Mouse (Mus musculus) embryonic facial prominence, embryonic 14.5 days (tissue): Measurements from ENCODE around the gene Gm20388. TPM values are rescaled to one million over a fixed set of nuclear protein-coding genes. Genes with fewer than 3 reads are reported as not detected.

ENCODE experiments used
- ATAC-seq: fragments of 200-750 bp; cut with Nextera tagmentation; 2 replicates; pipeline ENCODE4 v1.8.0; 2017; ENCODE audit warnings: low read depth, moderate number of reproducible peaks, moderate TSS enrichment
- DNase-seq: peaks from one replicate; pipeline ENCODE4 v3.0.0-alpha.2; 2015; ENCODE audit warnings: low spot score
- H3K27ac ChIP-seq: fragments of 300-500 bp; sonication (generic); replicated peaks from 2 replicates; pipeline ENCODE4 v1.5.1; 2014; ENCODE audit warnings: low read depth, mild to moderate bottlenecking, low read length, moderate library complexity
- H3K27me3 ChIP-seq: fragments of 300-500 bp; sonication (generic); replicated peaks from 2 replicates; pipeline ENCODE4 v1.6.1; 2014; ENCODE audit warnings: low read length; ENCODE audit not compliant: control insufficient read depth, insufficient read depth
- H3K36me3 ChIP-seq: fragments of 300-500 bp; sonication (generic); 2 replicates; pipeline ENCODE4 v1.6.1; 2014; ENCODE audit warnings: low read length, mixed read lengths; ENCODE audit not compliant: control insufficient read depth, insufficient read depth
- H3K4me1 ChIP-seq: fragments of 300-500 bp; sonication (generic); 2 replicates; pipeline ENCODE4 v1.6.1; 2014; ENCODE audit warnings: antibody characterized with exemption, low read length; ENCODE audit not compliant: control insufficient read depth, insufficient read depth
- H3K4me2 ChIP-seq: fragments of 300-500 bp; sonication (generic); 2 replicates; pipeline ENCODE4 v1.6.1; 2014; ENCODE audit warnings: low read depth, mild to moderate bottlenecking, low read length, moderate library complexity, mixed read lengths
- H3K4me3 ChIP-seq: fragments of 300-500 bp; sonication (generic); 2 replicates; pipeline ENCODE4 v1.5.1; 2014; ENCODE audit warnings: low read depth, mild to moderate bottlenecking, low read length
- H3K9ac ChIP-seq: fragments of 300-500 bp; sonication (generic); 2 replicates; pipeline ENCODE4 v1.6.1; 2014; ENCODE audit warnings: low read depth, mild to moderate bottlenecking, low read length, moderate library complexity, mixed read lengths
- H3K9me3 ChIP-seq: fragments of 300-500 bp; sonication (generic); 2 replicates; pipeline ENCODE4 v1.6.1; 2016; ENCODE audit warnings: low read length; ENCODE audit not compliant: control insufficient read depth
- WGBS: fragments of 180-500 bp; shearing (Covaris S2); extraction: QIAGEN DNeasy Blood & Tissue Kit; methylation state at CpG from one replicate; pipeline ENCODE4 v1.1.7; 2014; 5-methylcytosine and 5-hydroxymethylcytosine counted together
- polyA plus RNA-seq: library from polyadenylated mRNA; unstranded; fragments of >200 nt; fragmentation: Nextera tagmentation; extraction: Ambion mirVana; gene quantifications from 2 replicates; pipeline ENCODE4 v1.2.1, GENCODE M21; 2014

Gene Gm20388
- polyA plus RNA-seq, 1 experiment from 2014 or later, result not detected

GRCm38 (mm10) chr8:123768492-123769356 lies 3858.1 kb downstream of the Gm20388 start:
- WGBS, result 67% methylated on average over 16 of the region's 16 CpGs
- Histone ChIP-seq H3K4me2 (no peak overlapping the region), H3K36me3 (no peaks in the 10 kb centered on the region), H3K27me3 (no peaks in the 10 kb centered on the region), H3K9me3 (no peaks in the 10 kb centered on the region), H3K9ac (no peak overlapping the region), H3K27ac (no peak overlapping the region), H3K4me3 (no peak overlapping the region), H3K4me1 (peaks cover 8% of the 10 kb centered on the region; the same call in 1 of the 2 replicates)
- ATAC-seq (peak; percentile 27; the same call in 1 of the 2 replicates), DNase-seq (peak; percentile 65)

GRCm38 (mm10) chr8:123773468-123773867 lies 3862.8 kb downstream of the Gm20388 start:
- Histone ChIP-seq H3K9me3 (no peaks in the 10 kb centered on the region), H3K4me2 (no peak overlapping the region), H3K4me3 (no peak overlapping the region), H3K36me3 (no peaks in the 10 kb centered on the region), H3K27me3 (no peaks in the 10 kb centered on the region), H3K9ac (no peak overlapping the region; the same call in 1 of the 2 replicates), H3K4me1 (no peaks in the 10 kb centered on the region; the same call in 1 of the 2 replicates), H3K27ac (no peak overlapping the region)
- no peak for DNase-seq
- WGBS, result 34% methylated on average over 12 of the region's 12 CpGs
- ATAC-seq, result peak; percentile 9; the same call in 1 of the 2 replicates

- Histone ChIP-seq H3K4me1 (no peaks in the 10 kb centered on the region; the same call in 1 of the 2 replicates), H3K4me2 (no peak overlapping the region), H3K27ac (no peak overlapping the region), H3K27me3 (no peaks in the 10 kb centered on the region), H3K4me3 (no peak overlapping the region), H3K9me3 (no peaks in the 10 kb centered on the region), H3K9ac (no peak overlapping the region), H3K36me3 (no peaks in the 10 kb centered on the region)
- DNase-seq (no peak), ATAC-seq (no peak)
- WGBS, result 95% methylated on average over 1 of the region's 1 CpGs
These were observed 3863.8 kb downstream of the Gm20388 start for GRCm38 (mm10) chr8:123774491-123774890.

- H3K27me3 ChIP-seq, result no peaks in the 10 kb centered on the region
- 57% methylated on average over 7 of the region's 7 CpGs for WGBS
- H3K4me1 ChIP-seq, result no peaks in the 10 kb centered on the region; the same call in 1 of the 2 replicates
- DNase-seq (no peak), ATAC-seq (no peak)
- no peak overlapping the region for H3K27ac ChIP-seq
- no peaks in the 10 kb centered on the region for H3K9me3 ChIP-seq
- H3K36me3 ChIP-seq, result no peaks in the 10 kb centered on the region
- no peak overlapping the region for H3K4me2 ChIP-seq
- no peak overlapping the region for H3K4me3 ChIP-seq
- H3K9ac ChIP-seq, result no peak overlapping the region
These were observed 3866.7 kb downstream of the Gm20388 start for GRCm38 (mm10) chr8:123777319-123777718.

- no peak overlapping the region for H3K4me2 ChIP-seq
- H3K27ac ChIP-seq, result no peak overlapping the region
- no peak overlapping the region for H3K9ac ChIP-seq
- no peaks in the 10 kb centered on the region for H3K27me3 ChIP-seq
- WGBS, result 23% methylated on average over 3 of the region's 3 CpGs
- H3K36me3 ChIP-seq, result no peaks in the 10 kb centered on the region
- H3K9me3 ChIP-seq, result no peaks in the 10 kb centered on the region
- ATAC-seq (no peak), DNase-seq (no peak)
- H3K4me3 ChIP-seq, result no peak overlapping the region
- no peaks in the 10 kb centered on the region for H3K4me1 ChIP-seq
These were observed 3869.8 kb downstream of the Gm20388 start for GRCm38 (mm10) chr8:123780471-123780870.

- DNase-seq (no peak), ATAC-seq (no peak)
- H3K36me3 ChIP-seq, result no peaks in the 10 kb centered on the region
- H3K27ac ChIP-seq, result no peak overlapping the region
- no peaks in the 10 kb centered on the region for H3K27me3 ChIP-seq
- 63% methylated on average over 8 of the region's 8 CpGs for WGBS
- no peaks in the 10 kb centered on the region for H3K4me1 ChIP-seq
- no peak overlapping the region for H3K4me2 ChIP-seq
- H3K4me3 ChIP-seq, result no peak overlapping the region
- no peak overlapping the region for H3K9ac ChIP-seq
- H3K9me3 ChIP-seq, result no peaks in the 10 kb centered on the region
These were observed 3870.6 kb downstream of the Gm20388 start for GRCm38 (mm10) chr8:123781256-123781655.

GRCm38 (mm10) chr8:123783525-123784249 lies 3873.0 kb downstream of the Gm20388 start:
- H3K4me2 ChIP-seq, result no peak overlapping the region
- H3K27me3 ChIP-seq, result no peaks in the 10 kb centered on the region
- H3K4me3 ChIP-seq, result no peak overlapping the region
- DNase-seq (peak; percentile 94), ATAC-seq (peak; percentile 92)
- H3K9me3 ChIP-seq, result no peaks in the 10 kb centered on the region
- H3K36me3 ChIP-seq, result no peaks in the 10 kb centered on the region
- no peak overlapping the region for H3K9ac ChIP-seq
- no peaks in the 10 kb centered on the region; the same call in 1 of the 2 replicates for H3K4me1 ChIP-seq
- WGBS, result 10% methylated on average over 6 of the region's 6 CpGs
- no peak overlapping the region for H3K27ac ChIP-seq

- DNase-seq, result no peak
- Histone ChIP-seq H3K4me2 (no peak overlapping the region), H3K4me3 (no peak overlapping the region), H3K9ac (no peak overlapping the region), H3K27me3 (no peaks in the 10 kb centered on the region), H3K27ac (no peak overlapping the region), H3K36me3 (no peaks in the 10 kb centered on the region), H3K4me1 (no peaks in the 10 kb centered on the region; the same call in 1 of the 2 replicates), H3K9me3 (no peaks in the 10 kb centered on the region)
- WGBS, result 76% methylated on average over 6 of the region's 6 CpGs
- ATAC-seq, result no peak
These were observed 3875.5 kb downstream of the Gm20388 start for GRCm38 (mm10) chr8:123786166-123786565.
